Mouse (Mus musculus): ENCODE results near the gene Zfp628.

GRCm38 (mm10) chr7:4924891-4925301 lies 9.9 kb downstream of the Zfp628 start:
- TF ChIP-seq CTCF (IDR thresholded peaks at IDR 0.05; ENCODE audit: borderline replicate concordance, extremely low read depth, insufficient read depth, insufficient read length) (no peak), POLR2A (IDR thresholded peaks at IDR 0.05; ENCODE audit: borderline replicate concordance, extremely low read depth, insufficient read depth, insufficient read length, poor library complexity, severe bottlenecking) (no peak)

All from brain, embryonic 14.5 days (tissue).